Mouse (Mus musculus) MEL (cell line): ENCODE data around the gene Tet3. TPM values are rescaled to one million over a fixed set of nuclear protein-coding genes. Genes with fewer than 3 reads are reported as not detected.

Source experiments
- DNase-seq: peaks from one replicate; pipeline ENCODE4 v3.0.0; 2011; ENCODE audit warnings: low read depth, low spot score
- H3K27ac ChIP-seq: 2 replicates; pipeline ENCODE4 v1.5.1; 2012; ENCODE audit warnings: low read depth, mild to moderate bottlenecking, control low read depth, low read length, moderate library complexity; ENCODE audit not compliant: control insufficient read depth
- H3K27me3 ChIP-seq, 2 experiments: fragments of 150-350 bp in 1 of 2; sonication (generic) in 1 of 2; 2 replicates each; pipeline ENCODE4 v1.6.1; 2012; ENCODE audit warnings: low read length in 2 of 2, mild to moderate bottlenecking in 2 of 2, improper control_type of control experiment in 1 of 2, moderate library complexity in 1 of 2; ENCODE audit not compliant: insufficient read depth in 2 of 2, control insufficient read depth in 1 of 2
- H3K36me3 ChIP-seq, 2 experiments: 2 replicates each; pipeline ENCODE4 v1.6.1; 2012 to 2014; ENCODE audit warnings: low read length in 2 of 2, improper control_type of control experiment in 1 of 2, inconsistent platforms in 1 of 2, mild to moderate bottlenecking in 1 of 2; ENCODE audit not compliant: insufficient read depth in 2 of 2, control insufficient read depth in 1 of 2
- H3K4me1 ChIP-seq, 2 experiments: fragments of 150-350 bp in 1 of 2; sonication (generic) in 1 of 2; 2 replicates each; pipeline ENCODE4 v1.6.1; 2012; ENCODE audit warnings: low read length in 2 of 2, improper control_type of control experiment in 1 of 2, mild to moderate bottlenecking in 1 of 2; ENCODE audit not compliant: insufficient read depth in 2 of 2, control insufficient read depth in 1 of 2
- H3K4me3 ChIP-seq, 2 experiments: fragments of 150-350 bp in 1 of 2; sonication (generic) in 1 of 2; 2 replicates each; pipeline ENCODE4 v1.5.1; 2012; ENCODE audit warnings: low read depth in 2 of 2, low read length in 2 of 2, mild to moderate bottlenecking in 2 of 2, moderate library complexity in 2 of 2, control low read depth in 1 of 2, improper control_type of control experiment in 1 of 2; ENCODE audit not compliant: control insufficient read depth in 1 of 2, insufficient read depth in 1 of 2
- H3K79me2 ChIP-seq: 2 replicates; pipeline ENCODE4 v1.6.1; 2012; ENCODE audit warnings: mild to moderate bottlenecking, low read length, moderate library complexity; ENCODE audit not compliant: control insufficient read depth, poor library complexity, insufficient read depth
- H3K9ac ChIP-seq: 2 replicates; pipeline ENCODE4 v1.6.1; 2012; ENCODE audit warnings: low read depth, mild to moderate bottlenecking, control low read depth, low read length, moderate library complexity; ENCODE audit not compliant: control insufficient read depth, poor library complexity, severe bottlenecking
- H3K9me3 ChIP-seq: fragments of 150-350 bp; sonication (generic); replicated peaks from 2 replicates; pipeline ENCODE4 v1.6.1; 2012; ENCODE audit warnings: mild to moderate bottlenecking, low read length, improper control_type of control experiment, moderate library complexity; ENCODE audit not compliant: insufficient read depth
- CHD1 ChIP-seq: IDR thresholded peaks from 2 replicates; pipeline ENCODE4 v1.6.1; 2012; ENCODE audit warnings: low read depth, mild to moderate bottlenecking, inconsistent platforms, low read length, improper control_type of control experiment
- CHD2 ChIP-seq: IDR thresholded peaks from 2 replicates; pipeline ENCODE4 v1.6.1; 2011; ENCODE audit warnings: low read length, improper control_type of control experiment
- CTCF ChIP-seq, 3 experiments: IDR thresholded peaks in 2 of 3; conservative IDR thresholded peaks in 1 of 3; 2 replicates each; pipeline ENCODE4 v1.5.1; 2011 to 2012; ENCODE audit warnings: low read length in 3 of 3, low read depth in 2 of 3, mild to moderate bottlenecking in 2 of 3, improper control_type of control experiment in 1 of 3, inconsistent platforms in 1 of 3, mixed read lengths in 1 of 3, moderate library complexity in 1 of 3; ENCODE audit not compliant: control insufficient read depth in 1 of 3, insufficient read depth in 1 of 3, poor library complexity in 1 of 3, severe bottlenecking in 1 of 3
- ELF1 ChIP-seq: IDR thresholded peaks from 2 replicates; pipeline ENCODE4 v1.6.1; 2014; ENCODE audit warnings: low read depth, mild to moderate bottlenecking, inconsistent platforms, low read length, improper control_type of control experiment, moderate library complexity
- ETS1 ChIP-seq: IDR thresholded peaks from 2 replicates; pipeline ENCODE4 v1.6.1; 2012; ENCODE audit warnings: low read depth, mild to moderate bottlenecking, inconsistent platforms, low read length, improper control_type of control experiment, moderate library complexity
- GATA1 ChIP-seq: IDR thresholded peaks from 2 replicates; pipeline ENCODE4 v1.6.1; 2011; ENCODE audit warnings: low read depth, low read length, improper control_type of control experiment
- HCFC1 ChIP-seq: IDR thresholded peaks from 2 replicates; pipeline ENCODE4 v1.6.1; 2012; ENCODE audit warnings: low read depth, mild to moderate bottlenecking, inconsistent platforms, low read length, improper control_type of control experiment, moderate library complexity
- MAZ ChIP-seq: IDR thresholded peaks from 2 replicates; pipeline ENCODE4 v1.6.1; 2012; ENCODE audit warnings: low read depth, mild to moderate bottlenecking, inconsistent platforms, low read length, improper control_type of control experiment
- MEF2A ChIP-seq: IDR thresholded peaks from 2 replicates; pipeline ENCODE4 v1.6.1; 2014; ENCODE audit warnings: low read depth, mild to moderate bottlenecking, inconsistent platforms, low read length, improper control_type of control experiment; ENCODE audit not compliant: poor library complexity, insufficient replicate concordance, severe bottlenecking; ENCODE audit errors: extremely low read depth
- MXI1 ChIP-seq: IDR thresholded peaks from 2 replicates; pipeline ENCODE4 v1.6.1; 2011; ENCODE audit warnings: mild to moderate bottlenecking, low read depth, low read length, improper control_type of control experiment
- MYC ChIP-seq: IDR thresholded peaks from 2 replicates; pipeline ENCODE4 v1.6.1; 2011; ENCODE audit warnings: low read depth, mild to moderate bottlenecking, low read length, improper control_type of control experiment, moderate library complexity
- POLR2A ChIP-seq, 2 experiments: IDR thresholded peaks; 2 replicates each; pipeline ENCODE4 v1.6.1; 2011 to 2012; ENCODE audit warnings: low read length in 2 of 2, mild to moderate bottlenecking in 2 of 2, control low read depth in 1 of 2, improper control_type of control experiment in 1 of 2, low read depth in 1 of 2, moderate library complexity in 1 of 2; ENCODE audit not compliant: control insufficient read depth in 1 of 2, insufficient read depth in 1 of 2, poor library complexity in 1 of 2
- RAD21 ChIP-seq: IDR thresholded peaks from 2 replicates; pipeline ENCODE4 v1.6.1; 2011; ENCODE audit warnings: mild to moderate bottlenecking, low read depth, low read length, improper control_type of control experiment
- RCOR1 ChIP-seq: IDR thresholded peaks from 2 replicates; pipeline ENCODE4 v1.6.1; 2012; ENCODE audit warnings: low read depth, mild to moderate bottlenecking, inconsistent platforms, low read length, improper control_type of control experiment
- TAL1 ChIP-seq: IDR thresholded peaks from 2 replicates; pipeline ENCODE4 v1.6.1; 2012; ENCODE audit warnings: mild to moderate bottlenecking, inconsistent platforms, low read length, moderate library complexity, mixed read lengths
- TBP ChIP-seq: IDR thresholded peaks from 2 replicates; pipeline ENCODE4 v1.8.0; 2011; ENCODE audit warnings: low read depth, low read length, improper control_type of control experiment
- USF1 ChIP-seq: IDR thresholded peaks from 2 replicates; pipeline ENCODE4 v1.6.1; 2014; ENCODE audit warnings: low read depth, mild to moderate bottlenecking, inconsistent platforms, low read length, improper control_type of control experiment, moderate library complexity
- USF2 ChIP-seq, 2 experiments: IDR thresholded peaks; 2 replicates each; pipeline ENCODE4 v1.6.1; 2011 to 2012; ENCODE audit warnings: improper control_type of control experiment in 2 of 2, low read length in 2 of 2, borderline replicate concordance in 1 of 2, inconsistent platforms in 1 of 2, low read depth in 1 of 2, mild to moderate bottlenecking in 1 of 2; ENCODE audit not compliant: insufficient read depth in 1 of 2
- ZC3H11A ChIP-seq: IDR thresholded peaks from 2 replicates; pipeline ENCODE4 v1.6.1; 2012; ENCODE audit warnings: low read depth, mild to moderate bottlenecking, inconsistent platforms, low read length, improper control_type of control experiment
- ZKSCAN1 ChIP-seq: IDR thresholded peaks from 2 replicates; pipeline ENCODE4 v1.6.1; 2012; ENCODE audit warnings: low read depth, mild to moderate bottlenecking, inconsistent platforms, low read length, improper control_type of control experiment, moderate library complexity
- ZMIZ1 ChIP-seq: IDR thresholded peaks from 2 replicates; pipeline ENCODE4 v1.6.1; 2012; ENCODE audit warnings: low read depth, mild to moderate bottlenecking, inconsistent platforms, low read length, improper control_type of control experiment, moderate library complexity
- ZNF384 ChIP-seq: IDR thresholded peaks from 2 replicates; pipeline ENCODE4 v1.6.1; 2012; ENCODE audit warnings: low read depth, mild to moderate bottlenecking, inconsistent platforms, low read length, improper control_type of control experiment
- polyA plus RNA-seq, 2 experiments: library from polyadenylated mRNA; stranded (reverse) in 1 of 2; unstranded in 1 of 2; fragments of >175 nt in 1 of 2; fragments of >200 nt in 1 of 2; gene quantifications; 2 replicates each; pipeline versions ENCODE4 v1.2.1 to v1.2.4; 2012; ENCODE audit warnings: low replicate concordance in 2 of 2, low read depth in 1 of 2; ENCODE audit not compliant: insufficient read length in 2 of 2, insufficient read depth in 1 of 2, missing spikeins in 1 of 2
- total RNA-seq: library from RNA; depleted of rRNA; stranded (reverse); fragments of 300-350 nt; gene quantifications from 2 replicates; pipeline ENCODE4 v1.2.3, GENCODE M21; 2012

Gene Tet3
- total and polyA plus RNA-seq, 3 experiments = 11.6 to 35.3 (median 22.9) TPM

GRCm38 (mm10) chr6:83323652-83324419 lies 135.0 kb downstream of the Tet3 start (continued):
- 0 out of 2 replicates have a peak, but pooled peaks have one; percentile 38 for TF ChIP-seq HCFC1
- TF ChIP-seq TBP = 0 out of 2 replicates have a peak, but pooled peaks have one; percentile 45
- TF ChIP-seq POLR2A (IDR thresholded peaks at IDR 0.05; ENCODE audit: control insufficient read depth in 1 of 2, insufficient read depth in 1 of 2, low read depth in 1 of 2, low read length in 2 of 2, poor library complexity in 1 of 2) = no peak
- TF ChIP-seq CTCF (IDR thresholded peaks at IDR 0.05 in 2 of 3, conservative IDR thresholded peaks at IDR 0.05 in 1 of 3; ENCODE audit: control insufficient read depth in 1 of 3, insufficient read depth in 1 of 3, low read depth in 2 of 3, low read length in 3 of 3, poor library complexity in 1 of 3, severe bottlenecking in 1 of 3) = no peak
- no peak for TF ChIP-seq USF1
- peak; percentile 88 for TF ChIP-seq MAZ
- no peak for TF ChIP-seq MEF2A
- TF ChIP-seq CHD2 = peak; percentile 72
- peak; percentile 63 for TF ChIP-seq TAL1

GRCm38 (mm10) chr6:83322794-83323193 lies 136.1 kb downstream of the Tet3 start:
- H3K27ac ChIP-seq = no peak overlapping the region

GRCm38 (mm10) chr6:83321927-83322326 lies 137.0 kb downstream of the Tet3 start:
- Histone ChIP-seq H3K4me3 (no peak overlapping the region), H3K27me3 (no peaks in the 10 kb centered on the region), H3K36me3 (peaks cover 0 to 18% of the 10 kb centered on the region in 2 experiments; a peak in 2 of 4 replicates), H3K79me2 (peaks cover 15% of the 10 kb centered on the region), H3K9ac (no peak overlapping the region), H3K9me3 (no peaks in the 10 kb centered on the region), H3K27ac (no peak overlapping the region), H3K4me1 (peaks cover 6 to 12% of the 10 kb centered on the region in 2 experiments)
- DNase-seq = no peak
- TF ChIP-seq ETS1 = no peak
- no peak for TF ChIP-seq MXI1
- no peak for TF ChIP-seq ZC3H11A
- TF ChIP-seq CHD1 = no peak
- TF ChIP-seq ZKSCAN1 = no peak
- no peak for TF ChIP-seq RAD21
- TF ChIP-seq GATA1 = no peak
- TF ChIP-seq RCOR1 = no peak
- no peak for TF ChIP-seq CTCF (IDR thresholded peaks at IDR 0.05 in 2 of 3, conservative IDR thresholded peaks at IDR 0.05 in 1 of 3; ENCODE audit: control insufficient read depth in 1 of 3, insufficient read depth in 1 of 3, low read depth in 2 of 3, low read length in 3 of 3, poor library complexity in 1 of 3, severe bottlenecking in 1 of 3)
- TF ChIP-seq USF2 (IDR thresholded peaks at IDR 0.05; ENCODE audit: borderline replicate concordance in 1 of 2, insufficient read depth in 1 of 2, low read depth in 1 of 2, low read length in 2 of 2) = no peak
- TF ChIP-seq MYC = no peak
- no peak for TF ChIP-seq CHD2
- no peak for TF ChIP-seq ELF1
- TF ChIP-seq MEF2A = no peak

More at GRCm38 (mm10) chr6:83322794-83323193, 136.1 kb downstream of the Tet3 start:
- Histone ChIP-seq H3K4me3 (no peak overlapping the region), H3K79me2 (peaks cover 19% of the 10 kb centered on the region), H3K4me1 (peaks cover 9 to 14% of the 10 kb centered on the region in 2 experiments), H3K27me3 (no peaks in the 10 kb centered on the region), H3K9ac (no peak overlapping the region), H3K36me3 (peaks cover 0 to 24% of the 10 kb centered on the region in 2 experiments; a peak in 2 of 4 replicates), H3K9me3 (no peaks in the 10 kb centered on the region)
- DNase-seq = no peak
- TF ChIP-seq ZNF384 (no peak), USF1 (no peak), GATA1 (0 out of 2 replicates have a peak, but pooled peaks have one; percentile 16), ETS1 (no peak), ZMIZ1 (no peak)
